Mouse (Mus musculus) thymus, postnatal 4 days (tissue): ENCODE results near the gene Vamp2.

Experiments used
- DNase-seq: peaks from one replicate; pipeline ENCODE4 v3.0.0; 2021

Vamp2 gene

GRCm38 (mm10) chr11:69064259-69065133 is 23.8 kb upstream of the Vamp2 start:
- no peak for DNase-seq

DNA sequence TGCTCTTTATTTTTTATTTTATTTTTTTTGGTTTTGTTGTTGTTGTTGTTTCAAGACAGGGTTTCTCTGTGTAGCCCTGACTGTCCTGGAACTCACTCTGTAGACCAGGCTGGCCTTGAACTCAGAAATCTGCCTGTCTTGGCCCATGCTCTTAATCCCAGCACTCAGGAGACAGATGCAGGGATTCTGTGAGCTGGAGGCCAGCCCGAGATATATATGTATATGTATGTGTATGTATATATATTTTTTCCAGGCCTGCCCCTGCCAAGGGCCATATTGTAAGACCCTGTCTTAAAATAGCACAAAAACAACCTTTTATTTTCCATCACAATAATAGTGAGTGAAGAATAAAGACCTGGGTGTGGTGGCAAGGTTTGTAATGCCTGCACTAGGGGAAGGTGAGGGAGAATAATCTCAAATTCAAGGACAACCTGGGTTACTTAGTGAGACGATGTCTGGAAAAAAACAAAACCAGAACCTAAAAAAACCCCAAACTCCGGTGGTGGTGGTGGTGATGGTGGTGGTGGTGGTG is 22.8 kb upstream of the Vamp2 start:
- DNase-seq = no peak

GRCm38 (mm10) chr11:69066163-69066861 is 22.0 kb upstream of the Vamp2 start:
- DNase-seq = peak; percentile 49

GRCm38 (mm10) chr11:69066956-69067355 is 21.3 kb upstream of the Vamp2 start:
- DNase-seq = peak; percentile 88

- DNase-seq = no peak
Measured at GRCm38 (mm10) chr11:69067601-69068000, 20.7 kb upstream of the Vamp2 start.

DNA sequence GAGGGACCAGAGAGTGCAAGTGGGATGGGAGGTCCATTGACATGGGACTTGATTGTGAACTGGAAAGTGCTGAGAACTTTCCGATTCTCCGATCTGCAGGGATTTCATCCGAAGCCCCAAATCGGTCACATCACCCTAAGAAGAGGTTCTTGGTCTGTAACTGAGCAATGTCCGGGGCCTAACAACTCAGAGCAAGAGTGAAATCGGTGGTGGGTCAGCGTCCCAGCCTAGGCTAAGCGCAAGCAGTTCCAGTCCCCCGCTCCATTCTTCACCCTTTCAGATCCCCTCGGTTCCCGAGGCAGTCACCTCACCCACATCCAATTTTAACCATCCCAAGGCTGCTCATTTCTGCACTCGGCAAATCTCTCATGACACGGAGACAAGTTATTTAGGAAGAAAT is 18.2 kb upstream of the Vamp2 start:
- no peak for DNase-seq

- DNase-seq = peak; percentile 93
Measured at GRCm38 (mm10) chr11:69070590-69071222, 17.6 kb upstream of the Vamp2 start, which contains the start of gene Tmem107. Gene Tmem107 (plus strand): TSS chr11:69070806.

- no peak for DNase-seq
Measured at GRCm38 (mm10) chr11:69071262-69071661, 17.0 kb upstream of the Vamp2 start.

DNA sequence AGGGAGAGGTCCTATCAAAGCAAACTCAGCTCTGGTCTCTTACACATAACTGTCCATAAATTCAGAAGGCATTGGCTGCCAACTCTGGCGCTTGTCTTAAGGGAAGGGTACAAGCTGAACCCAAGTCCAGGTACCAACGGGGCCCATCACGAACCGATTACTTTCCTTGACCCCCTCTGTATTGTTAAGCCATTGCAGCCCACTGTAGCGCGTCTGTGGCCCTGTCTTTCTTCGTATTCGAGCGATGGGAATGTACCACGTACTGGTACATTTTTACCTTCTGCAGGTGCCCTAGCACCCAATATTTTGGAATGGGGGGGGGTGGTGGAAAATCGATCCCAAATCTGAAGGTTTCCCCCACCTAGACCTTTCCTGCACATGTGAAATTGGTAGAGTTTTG is 16.1 kb upstream of the Vamp2 start:
- no peak for DNase-seq

DNA sequence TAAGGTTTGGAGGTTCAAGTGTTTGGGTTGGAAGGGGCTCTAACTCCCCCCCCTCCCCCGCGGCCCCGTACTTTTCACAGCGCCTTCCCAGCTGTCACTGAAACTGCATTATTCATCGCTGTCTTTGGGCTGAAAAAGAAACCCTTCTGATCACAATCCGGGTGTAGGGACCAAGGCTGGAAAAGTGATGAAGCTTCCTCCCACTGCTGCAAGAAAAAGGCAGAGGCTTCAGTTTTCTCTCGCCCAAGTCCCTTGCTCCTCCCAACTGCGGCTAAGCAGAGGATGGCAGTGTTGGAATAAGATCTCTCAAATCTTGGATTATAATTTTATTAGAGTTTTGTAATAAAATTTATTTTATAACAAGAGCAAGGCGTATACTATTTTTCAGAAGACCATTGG is 15.6 kb upstream of the Vamp2 start:
- no peak for DNase-seq

DNA sequence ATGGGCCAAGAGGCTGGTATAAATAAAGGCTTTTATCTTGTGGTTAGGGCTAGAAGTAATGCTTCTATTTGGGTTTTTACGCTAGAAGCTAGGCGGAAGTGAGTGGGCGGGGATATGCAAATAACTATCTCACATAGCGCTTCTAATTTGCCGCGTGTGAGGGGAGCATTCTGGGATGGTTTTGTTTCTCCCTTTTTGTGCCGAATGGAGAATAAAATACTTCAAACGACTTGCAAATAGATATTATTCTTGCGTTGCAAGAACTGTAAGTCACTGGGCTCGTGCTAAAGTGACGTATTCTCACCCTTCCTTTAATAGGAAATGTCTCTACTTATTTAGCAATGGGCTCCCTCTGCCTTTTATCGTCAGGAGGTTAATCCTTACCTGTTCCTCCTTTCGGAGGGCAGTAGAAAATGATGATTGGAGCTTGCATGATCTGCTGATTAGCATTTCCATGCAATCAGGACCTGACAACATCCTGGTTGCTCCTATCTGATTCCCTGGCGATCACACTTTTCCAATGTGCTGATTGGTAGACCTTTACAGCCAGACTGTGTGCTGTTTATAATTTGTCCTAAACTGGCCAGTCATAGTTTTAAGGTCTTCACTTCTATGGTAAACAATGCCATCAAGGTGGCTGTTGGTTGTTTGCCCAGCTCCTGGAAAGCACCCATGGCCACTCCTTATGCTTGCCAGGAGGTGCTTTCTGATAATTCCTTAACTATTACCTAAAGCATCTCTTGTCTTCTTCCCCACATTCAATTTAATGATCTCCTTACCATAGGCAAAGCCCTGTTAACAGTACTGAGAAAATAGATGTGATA is 15.0 kb upstream of the Vamp2 start:
- DNase-seq = peak; percentile 84

DNA sequence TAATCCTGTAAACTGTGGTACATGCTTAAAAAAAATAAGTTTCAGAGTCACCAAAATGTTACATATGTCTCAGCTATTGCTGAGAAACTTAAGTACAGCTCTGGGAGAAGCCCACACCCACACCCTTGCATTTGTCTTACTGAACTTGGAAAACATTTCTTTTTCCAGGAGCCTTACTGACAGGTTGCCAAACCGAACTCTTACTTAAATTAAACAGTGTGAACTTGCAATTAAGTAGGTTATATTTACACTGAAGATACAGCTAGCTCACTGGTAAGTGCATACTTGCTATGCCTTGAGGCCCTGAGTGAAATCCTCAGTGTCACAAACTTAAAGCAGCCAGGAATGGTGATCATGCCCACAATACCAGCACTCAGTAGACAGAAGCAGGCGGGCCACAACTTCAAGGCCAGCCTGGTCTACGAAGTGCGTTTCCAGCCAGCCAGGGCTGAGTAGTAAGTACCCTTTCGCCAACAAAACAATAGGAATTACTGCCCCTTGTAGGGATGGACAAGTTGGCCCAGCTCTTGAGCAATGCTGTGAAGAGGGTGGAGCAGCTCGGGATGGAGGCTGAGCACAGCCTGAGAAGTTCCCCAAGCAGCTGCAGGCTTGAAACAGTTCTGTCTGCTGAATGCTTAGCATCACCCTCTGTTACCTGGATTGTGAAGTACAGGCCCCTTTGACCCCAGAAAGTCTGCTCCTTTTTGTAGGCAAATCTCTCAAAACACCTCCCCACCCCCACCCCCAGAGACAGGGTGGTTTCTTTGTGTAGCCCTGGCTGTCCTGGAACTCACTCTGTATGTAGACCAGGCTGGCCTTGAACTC is 14.1 kb upstream of the Vamp2 start:
- DNase-seq = no peak

- no peak for DNase-seq
Measured at GRCm38 (mm10) chr11:69074776-69075069, 13.6 kb upstream of the Vamp2 start.

DNA sequence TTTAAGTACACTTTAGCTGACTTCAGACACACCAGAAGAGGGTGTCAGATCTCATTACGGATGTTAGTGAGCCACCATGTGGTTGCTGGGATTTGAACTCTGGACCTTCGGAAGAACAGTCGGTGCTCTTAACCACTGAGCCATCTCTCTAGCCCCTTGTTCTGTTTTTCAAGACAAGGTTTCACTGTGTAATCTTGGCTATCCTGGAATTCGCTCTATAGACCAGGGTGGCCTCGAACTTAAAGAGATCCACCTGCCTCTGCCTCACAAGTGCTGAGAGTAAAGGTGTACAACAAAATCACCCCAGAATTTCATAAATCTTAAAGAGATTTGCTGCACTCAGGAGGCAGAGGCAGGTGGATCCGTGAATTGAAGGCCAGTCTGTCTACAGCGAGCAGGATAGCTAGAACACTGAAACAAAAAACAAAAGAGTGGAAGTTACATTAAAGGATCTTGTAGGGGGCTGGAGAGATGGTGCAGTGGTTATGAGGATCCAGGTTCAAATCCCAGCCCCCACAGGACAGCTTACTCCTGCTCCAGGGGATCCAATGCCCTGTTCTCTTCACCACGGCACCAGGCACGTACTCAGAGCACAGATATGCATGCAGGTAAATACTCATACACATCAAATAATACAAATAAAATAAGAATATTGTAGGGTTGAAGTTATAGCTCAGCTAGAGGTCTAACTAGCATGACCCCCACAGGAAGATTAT is 12.4 kb upstream of the Vamp2 start:
- no peak for DNase-seq

DNA sequence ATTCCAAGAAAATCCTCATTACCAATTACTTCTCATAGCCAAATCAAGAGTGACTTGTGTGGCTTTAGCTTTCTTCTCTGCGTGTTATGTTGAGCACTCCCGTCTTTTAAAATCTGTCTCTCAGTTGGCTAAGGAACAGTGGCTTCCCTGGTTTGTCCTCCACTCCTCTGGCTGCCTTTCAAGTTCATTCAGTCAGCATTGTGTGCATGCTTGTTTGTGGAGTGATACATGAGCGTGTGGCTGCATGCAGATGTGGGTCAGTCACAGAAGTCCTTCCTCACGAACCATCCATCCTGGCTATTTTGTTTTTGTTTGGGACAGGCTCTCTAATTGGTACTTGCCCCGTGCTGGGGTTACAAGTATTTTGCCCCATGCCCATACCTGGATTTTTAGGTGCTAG is 11.7 kb upstream of the Vamp2 start:
- no peak for DNase-seq

- DNase-seq = no peak
Measured at GRCm38 (mm10) chr11:69077316-69077715, 11.0 kb upstream of the Vamp2 start.

- no peak for DNase-seq
Measured at GRCm38 (mm10) chr11:69078041-69078440, 10.2 kb upstream of the Vamp2 start.

DNA sequence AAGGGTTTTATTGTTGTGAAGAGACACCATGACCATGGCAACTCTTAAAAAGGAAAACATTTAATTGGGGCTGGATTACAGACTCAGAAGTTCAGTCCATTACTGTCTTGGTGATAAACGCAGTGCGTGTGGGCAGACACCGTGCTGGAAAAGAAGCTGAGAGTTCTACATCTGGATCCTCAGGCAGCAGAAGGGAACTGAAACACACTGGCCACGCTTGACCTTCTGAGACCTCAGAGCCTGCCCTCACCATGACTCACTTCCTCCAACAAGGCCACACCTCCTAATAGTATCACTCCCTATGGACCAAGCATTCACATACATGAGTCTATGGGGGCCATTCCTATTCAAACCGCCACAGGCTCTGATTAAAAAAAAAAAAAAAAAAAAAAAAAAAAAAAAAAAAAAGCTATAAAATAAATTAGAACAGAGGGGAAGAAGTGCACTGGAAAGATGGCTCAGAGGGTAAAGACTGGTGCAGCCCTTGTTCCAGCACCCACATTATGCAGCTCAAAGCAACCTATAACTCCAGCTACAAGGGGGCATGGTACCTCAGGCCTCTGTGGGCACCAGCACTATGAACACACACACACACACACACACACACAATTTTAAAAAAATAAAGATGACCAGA is 9.4 kb upstream of the Vamp2 start:
- no peak for DNase-seq

DNA sequence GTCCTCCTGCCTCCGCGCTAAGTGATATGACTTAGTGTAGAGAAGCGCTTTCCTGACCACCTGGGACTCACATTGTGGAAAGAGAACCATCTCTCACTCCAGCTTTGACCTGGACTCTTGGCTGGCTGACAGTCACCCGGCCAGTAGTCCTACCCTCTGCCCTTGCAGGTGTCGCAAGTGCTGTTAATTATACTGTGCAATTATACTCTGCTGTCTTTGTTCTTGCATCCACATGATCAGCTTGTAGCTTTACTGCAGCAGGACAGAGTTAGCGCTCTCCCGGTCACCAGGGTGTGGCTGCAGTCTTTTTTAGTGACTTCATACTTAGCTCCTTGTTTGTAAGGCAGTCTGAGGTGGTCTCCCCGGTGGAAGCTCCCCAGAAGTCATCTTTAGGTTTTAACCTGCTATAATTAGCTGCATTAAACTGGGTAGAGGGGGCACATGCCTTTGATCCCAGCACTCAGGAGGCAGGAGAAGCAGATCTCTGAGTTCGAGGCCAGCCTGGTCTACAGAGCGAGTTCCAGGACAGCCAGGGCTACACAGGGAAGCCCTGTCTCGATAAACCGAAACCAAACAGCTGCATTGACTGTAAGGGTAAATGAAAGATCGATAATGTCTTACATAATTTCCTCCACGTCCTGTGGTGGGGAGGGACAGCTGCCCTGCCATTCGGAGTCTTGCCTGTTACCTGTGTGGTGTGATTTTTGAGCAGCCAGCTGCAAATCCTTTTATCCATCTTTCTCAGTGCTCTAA is 8.0 kb upstream of the Vamp2 start:
- DNase-seq = no peak

DNA sequence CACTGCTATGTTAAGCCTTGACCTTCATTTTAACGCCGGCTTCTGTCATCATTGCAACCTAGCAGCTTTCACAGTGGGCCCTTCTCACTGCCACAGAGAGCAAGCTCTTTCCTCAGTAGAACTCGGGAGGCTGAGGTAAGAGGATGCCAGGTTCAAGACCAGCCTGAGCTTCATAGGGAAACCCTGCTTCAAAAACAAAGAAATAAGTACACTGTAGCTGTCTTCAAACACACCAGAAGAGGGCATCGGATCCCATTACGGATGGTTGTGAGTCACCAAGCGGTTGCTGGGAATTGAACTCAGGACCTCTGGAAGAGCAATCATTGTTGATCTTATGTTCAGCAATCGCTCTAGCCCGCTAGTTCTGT is 7.5 kb upstream of the Vamp2 start:
- DNase-seq = no peak
